Comparison of ENCODE assay signal across 8 mouse cellular contexts in genomic region chr8:105298351-105299252, GRCm38 (mm10). TPM values are rescaled to one million over a fixed set of nuclear protein-coding genes. Genes with fewer than 3 reads are reported as not detected.
DNase-seq lines count a peak whose midpoint lies in the region; ATAC-seq and TF ChIP-seq lines count a peak whose summit lies in the region.

No protein-coding gene starts in this region.

- DNase-seq in lung, postnatal 0 days (ENCODE audit: low spot score) = no peak
- no peak for DNase-seq in lung, postnatal 10 days
- DNase-seq in limb, embryonic 10.5 days (ENCODE audit: low spot score) = no peak
- no peak for DNase-seq in c-Kit-positive CD71-positive TER-119-positive erythroid progenitor cells, embryonic 14.5 days (ENCODE audit: low spot score)
- DNase-seq in layer of hippocampus, adult 9-10 months (ENCODE audit: low spot score) = no peak
- DNase-seq in layer of hippocampus, postnatal 14 days (ENCODE audit: low spot score in 2 of 2) = no peak

- WGBS in lung, postnatal 0 days = 44% methylated on average over 18 of the region's 18 CpGs
- 65% methylated on average over 18 of the region's 18 CpGs for WGBS in limb, embryonic 10.5 days
- WGBS in olfactory bulb, adult 2 months = 44% methylated on average over 18 of the region's 18 CpGs

- peak overlapping the region; percentile 85; the same call in 1 of the 2 replicates for H3K27ac ChIP-seq in lung, postnatal 0 days (ENCODE audit: low read length)
- peak overlapping the region; percentile 27; the same call in 1 of the 2 replicates for H3K27ac ChIP-seq in embryonic fibroblast, embryonic 13.5 days (ENCODE audit: insufficient read depth, low read length)
- peak overlapping the region; percentile 91 for H3K27ac ChIP-seq in limb, embryonic 10.5 days
- no peak overlapping the region for H3K27ac ChIP-seq in olfactory bulb, adult 2 months (ENCODE audit: insufficient read depth, low read depth, low read length)

- peak overlapping the region; percentile 81 for H3K4me2 ChIP-seq in lung, postnatal 0 days (replicated peaks; ENCODE audit: low read depth, low read length)

- H3K9ac ChIP-seq in lung, postnatal 0 days (replicated peaks; ENCODE audit: low read depth) = peak overlapping the region; percentile 92

- TF ChIP-seq POLR2A in embryonic fibroblast, embryonic 13.5 days (IDR thresholded peaks at IDR 0.05; ENCODE audit: low read depth, low read length) = no peak
- TF ChIP-seq POLR2A in olfactory bulb, adult 2 months (IDR thresholded peaks at IDR 0.05; ENCODE audit: insufficient read depth, low read depth, low read length) = no peak

- H3K4me3 ChIP-seq in lung, postnatal 0 days (ENCODE audit: low read depth, low read length) = peak overlapping the region; percentile 93
- H3K4me3 ChIP-seq in embryonic fibroblast, embryonic 13.5 days (ENCODE audit: insufficient read depth, low read length) = peak overlapping the region; percentile 77
- H3K4me3 ChIP-seq in limb, embryonic 10.5 days = peak overlapping the region; percentile 95
- peak overlapping the region; percentile 85 for H3K4me3 ChIP-seq in olfactory bulb, adult 2 months (ENCODE audit: insufficient read depth, low read depth, low read length)

- no peak for ATAC-seq in lung, postnatal 0 days

- H3K27me3 ChIP-seq in lung, postnatal 0 days (replicated peaks; ENCODE audit: insufficient read depth, low read length) = no peaks in the 10 kb centered on the region
- H3K27me3 ChIP-seq in limb, embryonic 10.5 days (ENCODE audit: low read depth, poor library complexity, severe bottlenecking) = peaks cover 8% of the 10 kb centered on the region; the same call in 1 of the 2 replicates

- TF ChIP-seq CTCF in lung, postnatal 0 days (IDR thresholded peaks at IDR 0.05) = no peak
- no peak for TF ChIP-seq CTCF in embryonic fibroblast, embryonic 13.5 days (IDR thresholded peaks at IDR 0.05; ENCODE audit: borderline replicate concordance, insufficient read depth, low read length)
- TF ChIP-seq CTCF in olfactory bulb, adult 2 months (IDR thresholded peaks at IDR 0.05; ENCODE audit: insufficient read depth, low read depth, low read length) = no peak

- H3K36me3 ChIP-seq in lung, postnatal 0 days (ENCODE audit: insufficient read depth, low read length) = peaks cover 19% of the 10 kb centered on the region
- H3K36me3 ChIP-seq in limb, embryonic 10.5 days = peaks cover 51% of the 10 kb centered on the region

- H3K9me3 ChIP-seq in lung, postnatal 0 days (ENCODE audit: low read length) = no peaks in the 10 kb centered on the region
- no peaks in the 10 kb centered on the region for H3K9me3 ChIP-seq in limb, embryonic 10.5 days (replicated peaks)

- no peak for TF ChIP-seq EP300 in lung, postnatal 0 days (IDR thresholded peaks at IDR 0.05)

- H3K4me1 ChIP-seq in lung, postnatal 0 days (ENCODE audit: insufficient read depth, low read depth, low read length) = peaks cover 9% of the 10 kb centered on the region; the same call in 1 of the 2 replicates
- no peaks in the 10 kb centered on the region for H3K4me1 ChIP-seq in embryonic fibroblast, embryonic 13.5 days (ENCODE audit: control insufficient read depth, insufficient read depth, low read length)
- peaks cover 29% of the 10 kb centered on the region for H3K4me1 ChIP-seq in limb, embryonic 10.5 days
- H3K4me1 ChIP-seq in olfactory bulb, adult 2 months (ENCODE audit: control insufficient read depth, insufficient read depth, low read length) = peaks cover 11% of the 10 kb centered on the region

RNA-seq across cellular contexts. Expression of gene E2f4, which starts 1.1 kb away (rescaled TPM):
- 29.8 and 32.7 TPM in 2 replicates for polyA plus RNA-seq in lung, postnatal 0 days (2015; fragmentation: Nextera tagmentation; extraction: Ambion mirVana)
- 42.6 and 43.9 TPM in 2 replicates for polyA plus RNA-seq in embryonic fibroblast, embryonic 13.5 days (2011; ENCODE audit: insufficient read length, low read depth, missing spikeins)
- polyA plus RNA-seq in limb, embryonic 10.5 days (2016; fragmentation: Nextera tagmentation; extraction: Ambion mirVana) = 144 and 160 TPM in 2 replicates
- polyA plus RNA-seq in olfactory bulb, adult 2 months (2012; ENCODE audit: insufficient read depth, insufficient read length, low replicate concordance, missing spikeins) = not detected in 2 replicates
- total RNA-seq in layer of hippocampus, postnatal 14 days (2021) = 10 to 100 TPM; 28.8 to 33.6 TPM

RNA-seq across cellular contexts. Expression of gene Exoc3l, which starts 2.7 kb away (rescaled TPM):
- polyA plus RNA-seq in lung, postnatal 0 days (2015; fragmentation: Nextera tagmentation; extraction: Ambion mirVana) = 34.5 and 34.6 TPM in 2 replicates
- 0.55 TPM in 1 of 2 replicates, not detected in the other for polyA plus RNA-seq in embryonic fibroblast, embryonic 13.5 days (2011; ENCODE audit: insufficient read length, low read depth, missing spikeins)
- polyA plus RNA-seq in limb, embryonic 10.5 days (2016; fragmentation: Nextera tagmentation; extraction: Ambion mirVana) = 11.5 and 15.1 TPM in 2 replicates
- polyA plus RNA-seq in olfactory bulb, adult 2 months (2012; ENCODE audit: insufficient read depth, insufficient read length, low replicate concordance, missing spikeins) = not detected in 2 replicates
- 1 to 10 TPM; 2.1 to 2.3 TPM for total RNA-seq in layer of hippocampus, postnatal 14 days (2021)

RNA-seq across cellular contexts. Expression of gene Elmo3, which starts 6.8 kb away (rescaled TPM):
- 22.3 and 23.0 TPM in 2 replicates for polyA plus RNA-seq in lung, postnatal 0 days (2015; fragmentation: Nextera tagmentation; extraction: Ambion mirVana)
- 1.6 and 2.5 TPM in 2 replicates for polyA plus RNA-seq in embryonic fibroblast, embryonic 13.5 days (2011; ENCODE audit: insufficient read length, low read depth, missing spikeins)
- 1.9 and 2.7 TPM in 2 replicates for polyA plus RNA-seq in limb, embryonic 10.5 days (2016; fragmentation: Nextera tagmentation; extraction: Ambion mirVana)
- not detected in 2 replicates for polyA plus RNA-seq in olfactory bulb, adult 2 months (2012; ENCODE audit: insufficient read depth, insufficient read length, low replicate concordance, missing spikeins)
- 1 to 10 TPM; 1.2 to 1.4 TPM for total RNA-seq in layer of hippocampus, postnatal 14 days (2021)

RNA-seq across cellular contexts. Expression of gene 4931428F04Rik, which starts 8.9 kb away (rescaled TPM):
- 2.4 and 2.7 TPM in 2 replicates for polyA plus RNA-seq in lung, postnatal 0 days (2015; fragmentation: Nextera tagmentation; extraction: Ambion mirVana)
- polyA plus RNA-seq in embryonic fibroblast, embryonic 13.5 days (2011; ENCODE audit: insufficient read length, low read depth, missing spikeins) = 5.2 and 6.2 TPM in 2 replicates
- 13.9 and 19.2 TPM in 2 replicates for polyA plus RNA-seq in limb, embryonic 10.5 days (2016; fragmentation: Nextera tagmentation; extraction: Ambion mirVana)
- polyA plus RNA-seq in olfactory bulb, adult 2 months (2012; ENCODE audit: insufficient read depth, insufficient read length, low replicate concordance, missing spikeins) = not detected in 2 replicates
- total RNA-seq in layer of hippocampus, postnatal 14 days (2021) = 10 to 100 TPM; 32.4 to 33.1 TPM

RNA-seq across cellular contexts. Expression of gene Nol3, which starts 22.7 kb away (rescaled TPM):
- 1.3 and 1.5 TPM in 2 replicates for polyA plus RNA-seq in lung, postnatal 0 days (2015; fragmentation: Nextera tagmentation; extraction: Ambion mirVana)
- polyA plus RNA-seq in embryonic fibroblast, embryonic 13.5 days (2011; ENCODE audit: insufficient read length, low read depth, missing spikeins) = 3.0 and 3.4 TPM in 2 replicates
- polyA plus RNA-seq in limb, embryonic 10.5 days (2016; fragmentation: Nextera tagmentation; extraction: Ambion mirVana) = 0.40 and 0.45 TPM in 2 replicates
- not detected in 2 replicates for polyA plus RNA-seq in olfactory bulb, adult 2 months (2012; ENCODE audit: insufficient read depth, insufficient read length, low replicate concordance, missing spikeins)
- total RNA-seq in layer of hippocampus, postnatal 14 days (2021) = 1 to 10 TPM; 5.8 to 5.9 TPM
